Mouse (Mus musculus) kidney, postnatal 0 days (tissue): ENCODE results near the gene Stra6. TPM values are rescaled to one million over a fixed set of nuclear protein-coding genes. Genes with fewer than 3 reads are reported as not detected.

Experiments
- ATAC-seq: fragments of 200-750 bp; cut with Nextera tagmentation; replicated peaks from 2 replicates; pipeline ENCODE4 v1.8.0; 2017; ENCODE audit warnings: low read depth, moderate number of reproducible peaks, moderate TSS enrichment, moderate library complexity; ENCODE audit not compliant: low FRiP score
- DNase-seq: peaks from one replicate; pipeline ENCODE4 v3.0.0-alpha.2; 2016; ENCODE audit warnings: low spot score
- H3K27ac ChIP-seq: fragments of 300-500 bp; sonication (generic); 2 replicates; pipeline ENCODE4 v1.5.1; 2014; ENCODE audit warnings: mild to moderate bottlenecking
- H3K27me3 ChIP-seq: fragments of 300-500 bp; sonication (generic); 2 replicates; pipeline ENCODE4 v1.6.1; 2014; ENCODE audit warnings: low read length, mixed read lengths; ENCODE audit not compliant: insufficient read depth
- H3K36me3 ChIP-seq: fragments of 300-500 bp; sonication (generic); 2 replicates; pipeline ENCODE4 v1.6.1; 2014; ENCODE audit warnings: low read length, mixed read lengths; ENCODE audit not compliant: insufficient read depth
- H3K4me1 ChIP-seq: fragments of 300-500 bp; sonication (generic); replicated peaks from 2 replicates; pipeline ENCODE4 v1.6.1; 2014; ENCODE audit warnings: antibody characterized with exemption, low read length, mixed read lengths; ENCODE audit not compliant: insufficient read depth
- H3K4me2 ChIP-seq: fragments of 300-500 bp; sonication (generic); 2 replicates; pipeline ENCODE4 v1.6.1; 2014; ENCODE audit warnings: mild to moderate bottlenecking, low read length, moderate library complexity, mixed read lengths
- H3K4me3 ChIP-seq: fragments of 300-500 bp; sonication (generic); replicated peaks from 2 replicates; pipeline ENCODE4 v1.5.1; 2014; ENCODE audit warnings: low read depth, low read length
- H3K9ac ChIP-seq: fragments of 300-500 bp; sonication (generic); 2 replicates; pipeline ENCODE4 v1.6.1; 2014; ENCODE audit warnings: low read depth, low read length
- H3K9me3 ChIP-seq: fragments of 300-500 bp; sonication (generic); replicated peaks from 2 replicates; pipeline ENCODE4 v1.6.1; 2016; ENCODE audit warnings: low read length, inconsistent platforms, mixed read lengths
- CTCF ChIP-seq: IDR thresholded peaks from 2 replicates; pipeline ENCODE4 v1.5.1; 2016; ENCODE audit warnings: antibody characterized with exemption, low read depth, mild to moderate bottlenecking, moderate library complexity
- WGBS: fragments of 180-500 bp; shearing (Covaris S2); extraction: QIAGEN DNeasy Blood & Tissue Kit; methylation state at CpG from one replicate; pipeline ENCODE4 v1.1.7; 2014; 5-methylcytosine and 5-hydroxymethylcytosine counted together
- polyA plus RNA-seq: library from polyadenylated mRNA; unstranded; fragments of >200 nt; fragmentation: Nextera tagmentation; extraction: Ambion mirVana; gene quantifications from 2 replicates; pipeline ENCODE4 v1.2.1, GENCODE M21; 2015

The Stra6 gene
- polyA plus RNA-seq, 1 experiment from 2014 or later: 12.2 TPM

- Histone ChIP-seq H3K36me3 (no peaks in the 10 kb centered on the region), H3K27ac (no peak overlapping the region), H3K9me3 (no peaks in the 10 kb centered on the region), H3K9ac (no peak overlapping the region), H3K4me3 (no peak overlapping the region), H3K4me2 (no peak overlapping the region), H3K4me1 (no peaks in the 10 kb centered on the region), H3K27me3 (no peaks in the 10 kb centered on the region)
- ATAC-seq (no peak), DNase-seq (no peak)
- 69% methylated on average over 6 of the region's 6 CpGs for WGBS
- peak; percentile 27; the same call in 1 of the 2 replicates for TF ChIP-seq CTCF
Observed at GRCm38 (mm10) chr9:58065977-58066730, 2.6 kb downstream of the Stra6 start.

GRCm38 (mm10) chr9:58066731-58067095 is 3.1 kb downstream of the Stra6 start:
- DNase-seq (no peak), ATAC-seq (no peak)
- Histone ChIP-seq H3K27me3 (no peaks in the 10 kb centered on the region), H3K4me3 (no peak overlapping the region), H3K36me3 (no peaks in the 10 kb centered on the region), H3K27ac (no peak overlapping the region), H3K4me1 (no peaks in the 10 kb centered on the region), H3K9me3 (no peaks in the 10 kb centered on the region), H3K9ac (no peak overlapping the region), H3K4me2 (no peak overlapping the region)
- TF ChIP-seq CTCF: no peak
- 78% methylated on average over 6 of the region's 6 CpGs for WGBS

- ATAC-seq (no peak), DNase-seq (no peak)
- Histone ChIP-seq H3K27me3 (no peaks in the 10 kb centered on the region), H3K4me3 (no peak overlapping the region), H3K9me3 (no peaks in the 10 kb centered on the region), H3K36me3 (no peaks in the 10 kb centered on the region), H3K4me1 (no peaks in the 10 kb centered on the region), H3K9ac (no peak overlapping the region), H3K4me2 (no peak overlapping the region), H3K27ac (no peak overlapping the region)
- 78% methylated on average over 3 of the region's 3 CpGs for WGBS
- no peak for TF ChIP-seq CTCF
Observed at GRCm38 (mm10) chr9:58067546-58067945, 4.0 kb downstream of the Stra6 start.

GRCm38 (mm10) chr9:58074561-58074960 is 11.0 kb downstream of the Stra6 start:
- Histone ChIP-seq H3K4me1 (no peaks in the 10 kb centered on the region), H3K36me3 (no peaks in the 10 kb centered on the region), H3K9me3 (no peaks in the 10 kb centered on the region), H3K4me2 (no peak overlapping the region), H3K27me3 (no peaks in the 10 kb centered on the region), H3K9ac (no peak overlapping the region), H3K4me3 (no peak overlapping the region), H3K27ac (no peak overlapping the region)
- 29% methylated on average over 3 of the region's 3 CpGs for WGBS
- ATAC-seq (no peak), DNase-seq (no peak)
- TF ChIP-seq CTCF: no peak

- Histone ChIP-seq H3K9me3 (no peaks in the 10 kb centered on the region), H3K36me3 (no peaks in the 10 kb centered on the region), H3K27ac (no peak overlapping the region), H3K4me1 (no peaks in the 10 kb centered on the region), H3K4me2 (no peak overlapping the region), H3K9ac (no peak overlapping the region), H3K4me3 (no peak overlapping the region), H3K27me3 (no peaks in the 10 kb centered on the region)
- no peak for TF ChIP-seq CTCF
- 20% methylated on average over 8 of the region's 8 CpGs for WGBS
- ATAC-seq (no peak), DNase-seq (no peak)
Observed at GRCm38 (mm10) chr9:58084586-58084985, 21.0 kb downstream of the Stra6 start.

GRCm38 (mm10) chr9:58085074-58085473 is 21.5 kb downstream of the Stra6 start:
- Histone ChIP-seq H3K4me2 (no peak overlapping the region), H3K4me3 (no peak overlapping the region), H3K9me3 (no peaks in the 10 kb centered on the region), H3K27ac (no peak overlapping the region), H3K4me1 (no peaks in the 10 kb centered on the region), H3K27me3 (no peaks in the 10 kb centered on the region), H3K9ac (no peak overlapping the region), H3K36me3 (no peaks in the 10 kb centered on the region)
- WGBS: 21% methylated on average over 2 of the region's 2 CpGs
- DNase-seq (no peak), ATAC-seq (no peak)
- no peak for TF ChIP-seq CTCF

GRCm38 (mm10) chr9:58086203-58086602 is 22.6 kb downstream of the Stra6 start:
- WGBS: 48% methylated on average over 9 of the region's 9 CpGs
- no peak for DNase-seq

More at GRCm38 (mm10) chr9:58086203-58086602, 22.6 kb downstream of the Stra6 start:
- H3K4me2 ChIP-seq: no peak overlapping the region
- no peaks in the 10 kb centered on the region for H3K9me3 ChIP-seq
- TF ChIP-seq CTCF: no peak
- no peak overlapping the region for H3K4me3 ChIP-seq
- ATAC-seq: no peak
- H3K4me1 ChIP-seq: no peaks in the 10 kb centered on the region
- no peak overlapping the region for H3K9ac ChIP-seq
- H3K27ac ChIP-seq: no peak overlapping the region
- H3K36me3 ChIP-seq: no peaks in the 10 kb centered on the region
- H3K27me3 ChIP-seq: no peaks in the 10 kb centered on the region
